Comparison of ENCODE assay signal across 13 mouse cellular contexts in the genomic region with DNA sequence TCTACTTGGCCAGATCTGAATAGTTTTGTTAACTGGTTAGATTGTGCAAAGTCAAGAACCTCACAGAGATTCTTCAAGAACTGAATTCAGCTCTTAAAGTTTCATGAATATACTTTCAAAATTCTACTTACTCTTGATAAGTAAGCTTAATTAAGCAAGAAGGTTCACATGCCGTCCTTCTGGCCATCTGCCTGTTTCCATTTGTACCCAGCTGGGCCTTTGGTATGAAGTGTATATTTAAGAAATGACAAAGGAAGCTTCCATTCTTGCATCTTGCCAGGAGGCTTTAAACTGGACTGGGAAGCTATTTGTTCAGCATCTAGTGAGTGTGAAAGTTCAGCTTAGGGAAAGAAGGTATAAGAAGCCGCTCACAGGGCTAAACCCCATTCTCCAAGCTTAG. TPM values are rescaled to one million over a fixed set of nuclear protein-coding genes. Genes with fewer than 3 reads are reported as not detected.
"Had no signal": no experiment of that assay in that cellular context is flagged by ENCODE, and none has a peak within 500 bp of the region (broad histone marks: within the 10 kb centered on the region; RNA-seq: fewer than 3 reads in every experiment).

No protein-coding gene starts in this region.

- H3K4me2 ChIP-seq: kidney, embryonic 15.5 days; limb, embryonic 13.5 days; lung, embryonic 15.5 days; midbrain, embryonic 13.5 days; stomach, embryonic 15.5 days had no signal

- H3K4me3 ChIP-seq: kidney, embryonic 15.5 days; limb, embryonic 13.5 days; lung, embryonic 15.5 days; midbrain, embryonic 13.5 days; stomach, embryonic 15.5 days had no signal

- H3K27ac ChIP-seq: kidney, embryonic 15.5 days; limb, embryonic 13.5 days; liver, embryonic 14.5 days; lung, embryonic 15.5 days; midbrain, embryonic 13.5 days; stomach, embryonic 15.5 days had no signal

- H3K9ac ChIP-seq: kidney, embryonic 15.5 days; limb, embryonic 13.5 days; liver, embryonic 14.5 days; lung, embryonic 15.5 days; midbrain, embryonic 13.5 days; stomach, embryonic 15.5 days had no signal

- H3K36me3 ChIP-seq: limb, embryonic 13.5 days; lung, embryonic 15.5 days; midbrain, embryonic 13.5 days; stomach, embryonic 15.5 days had no signal

- H3K27me3 ChIP-seq: kidney, embryonic 15.5 days; limb, embryonic 13.5 days; lung, embryonic 15.5 days; midbrain, embryonic 13.5 days; stomach, embryonic 15.5 days had no signal

- H3K9me3 ChIP-seq: kidney, embryonic 15.5 days; limb, embryonic 13.5 days; lung, embryonic 15.5 days; midbrain, embryonic 13.5 days; stomach, embryonic 15.5 days had no signal

- DNase-seq: kidney, adult 2 months; kidney, postnatal 25 days; right cerebral cortex, postnatal 14 days; thymus, adult 2 months; thymus, postnatal 25 days had no signal

- H3K4me1 ChIP-seq: limb, embryonic 13.5 days; lung, embryonic 15.5 days; midbrain, embryonic 13.5 days; stomach, embryonic 15.5 days had no signal

- ATAC-seq: inflammation-experienced regulatory T-cells, adult 6 months; midbrain, embryonic 13.5 days had no signal

RNA-seq across cellular contexts. Expression of a gene that starts 34.7 kb away (rescaled TPM):
- total RNA-seq: megakaryocyte progenitor cell, adult 5-6 weeks had no signal
